Mouse (Mus musculus): ENCODE results near the gene Opcml.

Gene Opcml

DNA sequence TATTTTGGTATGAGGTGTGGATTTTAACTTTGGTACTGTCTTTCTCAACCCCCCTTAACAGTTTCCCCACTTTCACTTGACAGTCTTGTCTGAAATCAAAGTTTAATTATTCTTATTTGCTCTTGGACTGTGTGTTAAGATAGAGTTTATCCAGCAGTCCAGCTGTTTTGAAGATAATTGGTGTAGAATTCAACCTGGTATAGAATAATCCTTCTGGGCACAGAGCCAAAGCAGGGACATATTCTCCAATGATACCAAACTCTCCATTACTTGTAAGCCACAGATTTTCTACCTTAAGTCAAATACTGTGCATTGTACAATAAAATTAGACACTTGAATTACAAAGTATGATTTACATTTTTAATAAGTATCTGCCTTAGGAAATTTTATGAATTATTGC is 852.2 kb downstream of the Opcml start:
- no peak for DNase-seq (ENCODE audit: low read depth)

DNA sequence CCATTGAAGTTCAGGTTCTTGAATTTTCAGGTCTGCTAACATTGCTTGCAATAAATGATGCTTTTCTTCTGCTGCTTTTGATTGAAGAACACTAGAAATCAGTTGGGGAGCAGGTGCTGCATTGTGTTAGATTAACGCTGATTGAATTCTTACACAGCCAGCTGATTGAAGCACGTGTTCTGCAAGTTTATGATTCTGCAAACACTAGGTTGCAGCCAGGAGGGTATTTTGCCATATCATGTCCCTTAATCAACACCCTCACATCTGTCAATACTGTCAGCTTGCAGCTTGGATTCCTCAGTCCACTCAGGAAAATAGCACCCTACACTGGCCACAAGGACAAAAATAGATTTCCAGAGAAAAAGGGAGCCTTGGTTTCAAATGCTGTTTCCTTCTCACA is 853.5 kb downstream of the Opcml start:
- no peak for DNase-seq (ENCODE audit: low read depth)

DNA sequence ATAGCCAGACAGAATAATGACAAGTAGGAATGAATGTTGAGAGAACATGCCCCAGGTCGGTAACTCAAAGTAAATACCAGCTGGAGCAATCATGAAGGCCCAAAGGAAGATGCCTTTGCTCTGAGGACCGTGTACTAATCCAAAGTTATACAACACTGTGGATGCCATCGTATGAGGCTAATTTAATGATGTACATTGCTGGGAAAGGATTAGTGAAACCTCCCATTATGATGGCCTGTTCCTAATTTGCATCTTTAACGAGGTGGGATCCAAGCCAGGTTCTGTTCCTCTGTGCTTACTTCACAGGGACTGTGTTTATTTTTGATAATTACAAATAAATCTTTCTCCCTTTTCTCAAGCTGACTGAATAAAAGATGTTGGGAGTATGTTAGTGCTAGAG is 859.5 kb downstream of the Opcml start:
- DNase-seq (ENCODE audit: low read depth) = no peak

DNA sequence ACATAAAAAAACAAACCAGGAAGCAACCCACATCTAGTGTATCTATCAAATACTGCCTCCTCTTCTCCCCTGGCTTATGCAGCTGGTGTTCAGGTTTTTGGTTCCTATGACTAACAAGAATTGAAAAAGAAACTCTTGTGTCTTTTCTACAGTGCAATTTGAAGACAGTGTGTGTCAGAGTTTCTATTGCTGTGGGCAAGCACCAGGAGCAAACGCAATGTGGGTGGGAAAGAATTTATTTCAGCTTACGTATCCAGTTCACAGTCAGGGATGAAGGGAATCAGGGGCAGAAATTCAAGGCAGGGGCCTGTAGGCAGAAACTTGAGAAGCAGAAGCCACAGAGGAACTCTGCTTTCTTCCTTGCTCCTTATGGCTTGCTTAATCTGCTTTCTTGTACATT is 869.4 kb downstream of the Opcml start:
- no peak for DNase-seq (ENCODE audit: low read depth)

DNA sequence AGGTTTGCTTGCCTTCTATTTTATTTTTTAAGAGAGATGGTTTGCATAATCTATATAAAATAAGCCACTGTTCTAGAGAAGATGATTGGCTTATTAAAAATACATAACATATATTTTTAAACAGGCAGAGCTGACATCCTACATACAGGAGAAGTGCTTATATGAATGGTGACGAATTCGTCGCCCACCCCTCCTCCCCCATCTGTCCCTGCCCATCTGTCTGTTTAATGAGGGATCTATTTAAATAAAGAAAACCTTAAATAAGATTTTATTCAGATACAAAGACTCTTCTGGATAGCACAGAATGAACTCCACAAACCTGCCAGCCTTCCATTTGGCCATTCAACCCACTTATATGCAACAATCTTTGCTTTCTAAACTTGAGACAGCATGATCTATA is 872.3 kb downstream of the Opcml start:
- no peak for DNase-seq (ENCODE audit: low read depth)

DNA sequence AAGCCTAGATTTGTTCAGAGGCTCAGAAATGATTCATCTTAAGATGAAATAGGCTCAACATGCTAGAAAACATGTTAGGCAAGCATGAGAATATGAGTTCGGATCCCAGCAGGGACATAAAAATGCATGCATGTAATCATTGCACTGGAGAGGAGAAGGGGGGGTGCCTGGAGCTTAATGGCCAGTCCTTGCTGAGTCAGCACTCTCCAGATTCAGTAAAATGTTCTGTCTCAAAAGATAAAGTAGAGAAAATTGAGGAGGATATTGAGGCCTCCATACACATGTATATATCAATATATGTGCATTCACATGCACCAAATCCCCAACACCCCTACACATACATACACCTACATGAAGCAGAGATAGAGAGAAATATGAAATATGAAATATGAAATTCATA is 889.7 kb downstream of the Opcml start:
- no peak for DNase-seq (ENCODE audit: low read depth)

DNA sequence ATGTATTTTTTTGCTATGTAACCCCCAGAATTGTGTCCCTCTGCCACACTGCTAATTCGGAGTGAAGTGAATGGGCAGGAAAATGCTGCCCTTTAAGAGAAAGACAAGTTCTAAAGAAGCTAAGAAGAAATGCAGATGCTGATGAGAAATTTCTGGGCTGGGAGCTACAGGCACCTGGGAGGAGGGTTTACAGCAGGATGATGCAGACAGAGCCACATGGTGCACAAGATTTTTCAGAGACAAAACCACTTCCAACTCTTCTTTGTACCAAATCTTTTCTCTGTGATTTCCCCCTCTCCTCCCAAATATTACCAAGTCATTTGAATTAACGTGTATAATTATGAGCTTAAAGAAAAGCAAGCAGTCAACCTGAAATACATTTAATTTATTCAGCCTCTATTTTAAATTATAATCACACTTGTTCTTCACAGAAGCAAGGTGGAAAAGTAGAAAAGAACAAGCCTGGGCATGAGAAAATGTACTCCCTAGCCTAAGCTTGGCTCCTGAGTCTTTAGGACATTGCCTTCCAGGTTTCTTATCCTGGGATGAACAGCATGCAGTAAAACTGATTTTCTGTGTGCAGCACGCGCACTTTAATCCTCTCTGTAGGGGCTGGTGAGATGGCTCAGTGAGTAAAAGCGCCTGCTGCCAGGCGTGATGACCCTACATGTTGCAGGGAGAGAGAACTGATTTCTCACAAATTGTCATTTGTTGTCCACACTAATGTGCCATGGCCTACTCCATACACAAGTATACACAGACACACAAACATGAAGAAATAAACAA is 890.9 kb downstream of the Opcml start:
- DNase-seq (ENCODE audit: low read depth) = no peak

DNA sequence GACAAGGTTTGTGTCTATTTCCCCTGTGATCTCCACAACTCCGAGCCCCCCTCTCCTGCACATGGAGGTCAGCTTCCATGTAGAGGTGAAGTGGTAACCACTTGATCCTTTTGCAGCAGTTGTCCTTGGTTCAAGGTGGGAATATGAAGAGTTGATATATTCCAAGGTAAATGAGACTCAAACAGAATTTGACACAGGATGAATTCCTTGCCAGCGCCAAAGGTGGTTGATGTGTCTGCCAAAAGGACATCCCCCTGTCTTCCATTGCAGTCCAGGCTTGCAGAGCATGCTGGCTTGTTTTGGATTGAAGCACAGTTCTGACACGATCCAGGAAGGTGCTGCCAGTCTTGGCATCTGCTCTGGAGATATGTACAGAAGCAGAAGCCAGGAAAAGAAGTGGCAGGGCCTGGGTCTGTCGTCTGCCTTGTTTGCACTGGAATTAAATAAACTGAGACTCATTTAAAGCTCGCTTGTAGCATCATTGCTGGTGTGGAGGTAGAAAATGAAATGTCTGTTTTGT is 893.4 kb downstream of the Opcml start:
- DNase-seq (ENCODE audit: low read depth) = no peak

DNA sequence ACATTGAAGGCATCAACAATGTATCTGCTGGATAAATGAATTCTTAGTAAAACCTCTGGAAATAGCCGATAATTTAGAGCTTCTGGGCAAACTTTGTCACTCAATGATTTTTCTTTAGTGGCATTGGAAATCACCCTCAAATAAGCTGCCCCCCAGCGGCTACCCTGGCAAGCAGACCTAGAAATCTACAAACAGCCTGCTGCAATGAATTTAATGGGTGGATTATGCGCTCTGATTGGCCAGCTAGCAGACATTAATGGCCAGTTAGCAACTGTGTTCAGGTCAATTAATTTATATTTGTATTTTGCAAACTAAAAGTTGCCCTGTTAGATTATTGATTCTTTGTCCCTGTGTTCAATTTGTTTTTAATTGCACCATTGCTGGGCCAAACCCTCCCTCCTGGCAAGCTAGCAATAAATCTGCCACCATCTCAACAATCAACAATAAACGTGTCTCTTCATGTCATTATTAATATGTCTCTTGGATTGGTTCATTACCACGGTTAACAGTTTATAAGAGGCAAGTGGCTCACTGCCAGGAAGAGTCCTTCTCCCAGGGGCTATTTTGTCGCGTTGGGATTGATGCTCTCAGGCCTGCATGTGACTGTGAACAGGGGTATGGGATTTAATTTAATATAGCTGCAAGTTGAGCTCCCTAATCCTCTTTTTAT is 896.5 kb downstream of the Opcml start:
- DNase-seq (ENCODE audit: low read depth) = no peak

DNA sequence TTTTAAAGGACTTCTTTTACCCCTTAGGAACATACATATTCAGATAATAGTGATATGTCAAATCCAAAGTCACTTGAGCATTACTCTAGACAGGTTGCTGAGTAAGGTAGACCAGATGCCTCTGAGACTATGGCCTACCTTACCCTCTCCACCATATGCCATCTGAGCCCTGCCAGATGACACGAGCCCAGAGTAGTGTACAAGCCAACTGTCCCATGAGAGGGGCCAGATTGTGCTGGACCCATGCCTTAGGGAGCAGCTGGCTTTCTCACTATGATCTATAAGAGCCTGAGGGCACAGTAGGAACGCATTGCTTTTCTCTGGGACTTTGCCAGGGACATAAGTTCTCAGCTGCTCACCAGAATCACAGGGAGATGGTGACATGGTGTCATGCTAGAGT is 899.6 kb downstream of the Opcml start:
- DNase-seq (ENCODE audit: low read depth) = no peak

DNA sequence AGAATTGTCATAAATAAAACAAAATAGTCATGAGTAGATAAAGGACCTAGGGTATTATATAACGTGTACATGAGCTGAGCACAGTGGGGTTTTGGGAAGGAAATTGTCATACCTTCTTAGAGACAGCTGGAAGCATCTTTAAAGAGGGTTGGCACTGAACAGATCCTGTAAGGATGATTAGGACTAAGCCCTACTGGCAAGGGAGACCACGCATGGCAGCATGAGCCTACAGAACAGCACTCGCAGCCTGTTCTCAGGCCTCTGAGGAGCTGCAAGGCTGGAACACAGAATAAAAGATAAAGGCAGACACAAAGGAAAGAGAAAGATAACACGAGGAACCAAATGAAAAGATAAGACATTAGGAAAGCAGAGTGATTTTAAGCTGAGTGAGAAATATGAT is 915.2 kb downstream of the Opcml start:
- DNase-seq (ENCODE audit: low read depth) = no peak

DNA sequence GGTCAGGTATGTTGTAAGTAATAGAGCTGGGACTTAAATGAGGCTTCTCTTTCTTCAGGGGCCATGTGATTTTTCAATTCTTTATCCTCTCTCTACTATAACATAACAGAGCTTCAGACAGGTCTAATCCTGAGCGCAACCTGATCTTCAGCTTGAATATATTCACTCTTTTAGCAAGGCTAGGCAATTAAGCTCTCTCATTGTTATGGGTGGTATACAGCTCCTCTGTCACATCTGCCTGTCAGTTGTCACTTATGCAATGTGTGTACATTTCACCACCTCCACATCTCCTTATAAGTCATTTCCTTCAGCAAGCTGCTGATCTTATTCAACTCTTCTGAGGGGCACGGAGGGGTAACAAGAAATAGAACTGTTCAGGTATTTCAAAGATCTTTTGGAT is 924.0 kb downstream of the Opcml start:
- DNase-seq (ENCODE audit: low read depth) = no peak

DNA sequence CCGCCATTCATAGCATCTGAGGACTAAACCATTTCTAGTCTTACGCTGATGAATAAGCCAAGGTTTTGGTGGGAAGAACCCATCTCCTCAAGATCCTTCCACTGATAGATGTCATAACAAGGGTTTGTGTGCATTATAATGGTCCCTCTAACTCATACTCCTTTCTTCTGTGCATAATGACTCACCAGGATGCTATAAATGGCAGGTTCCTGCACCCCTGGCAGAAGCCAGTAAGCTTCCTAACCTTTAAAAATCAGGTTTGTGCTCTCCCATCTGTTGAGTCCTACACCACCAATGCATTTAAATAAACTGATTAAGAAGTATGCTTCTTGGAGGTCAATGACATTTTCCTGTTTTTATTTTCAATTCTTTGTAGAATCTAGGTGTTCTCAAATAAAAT is 929.6 kb downstream of the Opcml start:
- no peak for DNase-seq (ENCODE audit: low read depth)

DNA sequence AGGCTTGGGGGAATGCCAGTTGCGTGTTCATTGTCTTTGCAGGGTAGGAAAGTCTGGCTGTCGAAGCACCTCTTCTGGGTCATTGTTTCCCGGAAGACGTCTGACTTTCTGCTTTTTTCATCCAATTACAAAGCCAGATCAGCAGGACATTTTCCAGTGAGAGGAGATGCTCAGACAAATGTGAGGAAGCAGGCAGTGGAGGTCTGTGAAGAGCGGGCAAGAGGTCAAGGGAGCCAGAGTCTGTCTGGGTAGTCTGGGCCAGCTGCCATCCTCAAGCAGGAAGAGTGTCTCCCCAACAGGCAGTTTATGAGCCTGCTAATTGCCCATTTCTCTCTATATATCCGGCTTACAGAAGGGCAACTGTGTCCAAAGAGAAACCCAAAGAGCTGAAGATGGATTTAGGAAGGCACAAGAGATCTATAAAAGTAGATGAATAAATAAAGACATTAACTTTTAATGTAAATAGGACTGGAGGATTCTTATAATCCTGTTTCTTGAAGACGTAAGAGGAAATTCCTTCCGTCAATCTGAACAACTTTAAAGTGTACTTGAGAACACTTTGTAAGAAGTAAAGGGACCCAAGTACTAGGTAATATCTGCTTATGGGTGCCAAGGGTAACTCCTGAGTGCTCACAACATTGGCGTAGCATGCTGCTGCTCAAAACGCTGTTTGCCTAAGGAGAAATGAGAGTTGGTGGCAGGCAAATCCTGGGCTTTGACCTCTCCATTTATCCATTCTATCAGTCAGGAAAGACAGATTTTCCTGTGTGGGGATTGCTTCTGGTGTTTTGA is 941.4 kb downstream of the Opcml start:
- no peak for DNase-seq (ENCODE audit: low read depth)

DNA sequence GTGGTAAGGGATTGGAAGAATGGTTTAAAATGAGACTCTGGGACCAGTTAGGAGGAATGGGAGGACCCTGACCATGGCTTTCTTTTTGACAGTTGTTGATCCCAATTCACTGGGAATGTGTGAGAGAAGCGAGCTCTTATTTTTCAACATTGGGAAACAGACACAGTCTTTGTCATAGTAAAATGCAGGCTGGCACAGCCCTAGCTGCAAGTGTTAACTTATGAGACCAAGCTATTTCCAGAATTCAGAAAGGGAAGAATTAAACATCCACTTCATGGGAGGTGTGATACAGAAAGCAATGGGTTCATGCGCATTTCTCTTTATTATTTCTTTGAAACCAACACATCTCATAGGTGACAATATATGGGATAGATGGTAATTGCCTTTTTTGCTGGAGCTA is 947.4 kb downstream of the Opcml start:
- DNase-seq (ENCODE audit: low read depth) = no peak

DNA sequence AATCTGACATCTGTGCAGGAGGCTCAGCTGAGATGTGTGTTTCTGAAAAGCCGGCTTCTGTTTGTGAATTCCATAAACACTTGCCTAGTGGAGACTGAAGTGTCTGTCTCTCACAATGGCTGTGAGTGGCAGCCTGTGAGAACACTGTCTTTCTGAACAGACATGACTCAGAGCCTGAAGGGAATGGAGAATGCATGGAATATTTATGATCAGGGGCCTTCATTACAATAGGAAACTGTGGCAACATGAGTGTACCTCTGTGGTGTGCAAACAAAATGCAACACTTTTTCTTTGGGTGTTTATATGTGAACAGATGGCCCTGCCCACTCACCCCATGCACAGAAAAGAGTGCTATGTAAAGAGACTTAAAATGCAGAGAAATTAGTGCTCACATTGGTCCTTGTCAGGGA is 947.9 kb downstream of the Opcml start:
- no peak for DNase-seq (ENCODE audit: low read depth)

DNA sequence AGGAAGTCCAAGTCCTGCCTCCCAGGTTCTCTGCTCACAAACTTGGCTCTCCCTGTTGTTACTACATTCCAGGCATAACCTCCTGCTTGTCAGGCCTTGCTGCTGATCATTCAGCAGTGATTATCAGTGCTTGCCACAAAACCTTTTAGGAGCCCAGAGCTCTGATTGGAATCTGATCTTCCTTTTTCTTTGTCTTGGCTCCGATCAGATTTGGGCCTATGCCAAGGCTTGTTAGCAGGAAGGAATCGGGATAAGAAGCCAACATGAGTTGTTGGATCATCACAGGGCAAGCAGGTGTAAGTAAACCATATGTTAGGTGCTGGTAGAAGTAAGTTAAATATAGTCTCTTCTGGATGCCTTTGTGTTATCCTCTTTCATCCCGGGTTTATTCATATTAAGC is 954.2 kb downstream of the Opcml start:
- DNase-seq (ENCODE audit: low read depth) = no peak

DNA sequence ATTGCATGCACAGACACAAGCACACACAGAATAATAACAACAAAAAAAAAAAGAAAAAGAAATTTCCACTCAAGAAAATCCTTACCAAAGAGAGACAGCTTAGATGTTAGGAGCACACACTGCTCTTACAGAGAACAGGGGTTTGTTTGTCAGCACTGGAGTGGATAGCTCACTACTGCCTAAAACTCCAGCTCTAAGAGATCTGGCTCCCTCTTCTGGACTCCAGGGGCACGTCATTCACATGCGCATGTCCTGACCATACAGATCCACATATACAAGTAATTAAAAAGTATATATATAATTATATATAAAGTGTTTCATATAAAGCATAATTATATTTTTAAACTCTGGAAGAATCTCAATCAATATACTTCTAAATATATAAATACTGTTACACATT is 958.3 kb downstream of the Opcml start:
- peak; percentile 2 for DNase-seq (ENCODE audit: low read depth)

DNA sequence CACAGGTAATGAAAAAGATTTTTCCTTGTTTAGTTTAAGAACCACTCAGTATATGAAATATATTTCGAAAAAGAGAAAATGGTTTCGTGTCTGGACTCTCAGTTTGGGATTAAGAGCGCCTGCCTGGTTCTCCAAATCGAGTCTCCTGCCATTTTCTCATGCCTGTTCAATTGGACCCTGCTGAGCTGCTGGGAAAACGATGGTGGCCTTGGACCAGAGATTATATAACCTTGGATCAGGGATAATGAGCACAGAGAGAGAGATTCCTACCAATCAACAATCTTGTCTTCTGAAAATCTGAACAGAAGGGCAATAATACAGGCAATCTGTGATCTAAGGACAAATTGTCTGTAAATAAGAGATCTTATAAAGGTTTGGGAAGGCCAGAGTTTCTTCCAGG is 962.3 kb downstream of the Opcml start:
- no peak for DNase-seq (ENCODE audit: low read depth)

DNA sequence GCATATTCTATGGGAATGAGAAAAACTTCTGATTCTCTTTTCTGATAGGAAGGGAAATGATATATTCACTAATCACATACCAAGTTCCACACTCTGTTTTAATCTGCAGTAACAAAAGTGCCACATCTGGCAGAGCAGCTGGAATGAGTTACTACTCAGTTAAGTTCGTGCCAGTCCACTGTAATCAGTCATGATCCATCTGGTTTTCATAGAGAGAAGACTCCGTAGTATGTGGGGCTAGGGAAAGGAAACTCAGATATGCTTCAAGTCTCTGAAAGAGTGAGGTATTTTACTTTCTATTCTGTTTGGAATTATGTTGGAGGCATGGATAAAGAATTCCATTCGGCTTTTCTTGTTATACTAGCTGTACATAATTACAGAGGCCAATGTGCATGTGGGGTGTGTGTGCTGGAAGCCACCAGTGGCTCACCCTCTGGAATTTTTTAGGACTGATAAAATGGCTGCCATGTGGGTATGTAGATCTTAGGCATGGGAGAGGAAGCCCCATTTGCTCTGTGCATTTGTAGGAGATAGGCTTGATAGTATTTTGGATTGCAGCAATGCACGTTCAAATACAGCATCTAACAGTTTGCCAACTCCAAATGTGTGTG is 966.4 kb downstream of the Opcml start:
- peak; percentile 1 for DNase-seq (ENCODE audit: low read depth)

DNA sequence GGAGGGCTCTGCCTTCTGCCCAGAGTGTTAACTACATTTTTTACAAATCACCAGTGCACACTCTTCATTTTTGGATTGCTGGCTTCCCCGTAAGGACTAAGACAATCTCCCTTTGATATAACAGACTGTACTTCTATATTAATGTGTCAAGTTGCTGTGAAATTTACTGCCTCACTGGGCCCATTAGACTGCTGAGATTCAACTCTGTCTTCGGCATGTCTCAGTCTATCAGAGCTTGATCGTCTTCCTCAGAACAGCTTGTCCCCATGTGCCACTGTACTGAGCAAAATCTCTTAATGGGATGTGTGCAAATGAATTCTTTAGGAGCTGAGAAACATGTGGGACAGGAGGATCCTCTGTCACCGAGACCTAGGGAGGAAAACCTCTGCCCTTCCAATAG is 970.9 kb downstream of the Opcml start:
- no peak for DNase-seq (ENCODE audit: low read depth)

DNA sequence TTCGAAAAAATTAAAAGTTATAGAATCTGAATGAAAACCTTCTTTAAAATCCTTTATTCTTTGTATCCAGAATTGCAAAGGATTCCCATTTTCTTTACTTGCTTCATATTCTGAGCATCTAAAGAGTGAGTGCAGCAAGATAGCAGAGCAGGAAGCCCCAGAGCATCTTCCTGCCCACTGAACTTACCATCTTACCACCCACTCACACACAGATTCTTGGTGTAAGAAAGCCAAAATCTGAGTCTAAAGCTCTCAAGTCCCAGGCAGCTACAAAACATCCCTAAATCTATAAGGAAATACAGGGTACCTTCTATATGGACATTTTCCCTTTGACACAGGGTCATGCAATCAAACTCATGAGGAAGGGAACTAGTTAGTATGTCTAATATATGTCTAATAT is 973.6 kb downstream of the Opcml start:
- DNase-seq (ENCODE audit: low read depth) = no peak
